Mouse (Mus musculus): ENCODE measurements around the gene Pnkd.

DNA sequence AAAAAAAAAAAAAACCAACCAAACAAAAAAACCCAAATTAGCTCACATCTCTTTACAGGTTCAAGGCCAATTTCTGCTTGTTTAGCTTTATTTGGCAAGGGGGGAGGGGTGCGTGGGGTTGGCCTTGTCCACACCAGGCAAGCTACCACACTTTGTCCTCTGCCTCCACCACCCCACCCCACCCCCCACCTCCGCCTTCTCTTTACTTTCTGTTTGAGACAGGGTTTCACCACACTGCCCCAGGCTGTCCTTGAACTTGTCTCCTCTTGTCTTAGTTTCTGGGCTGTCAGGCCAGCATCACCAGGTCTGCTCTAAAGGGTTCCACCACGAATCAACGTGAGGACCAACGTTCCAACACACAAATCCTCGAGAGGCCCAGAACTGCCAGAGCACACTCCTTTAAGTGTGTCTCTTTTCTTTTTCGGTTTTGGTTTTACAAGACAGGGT, 94.4 kb downstream of the Pnkd start:
- TF ChIP-seq CTCF (conservative IDR thresholded peaks at IDR 0.05; ENCODE audit: low read length) (no peak), NANOG (IDR thresholded peaks at IDR 0.05; ENCODE audit: borderline replicate concordance, low read length) (no peak)

Data from E14TG2a.4 (cell line).